23 mouse cellular contexts compared by ENCODE assay signal in genomic region chr17:56057381-56058120, GRCm38 (mm10). TPM values are rescaled to one million over a fixed set of nuclear protein-coding genes. Genes with fewer than 3 reads are reported as not detected.
DNase-seq lines count a peak whose midpoint lies in the region; ATAC-seq lines count a peak whose summit lies in the region.
"Had no signal": no experiment of that assay in that cellular context is flagged by ENCODE, and none has a peak within 500 bp of the region (broad histone marks: within the 10 kb centered on the region; RNA-seq: fewer than 3 reads in every experiment).

No protein-coding gene starts in this region.

- H3K4me3 ChIP-seq in hindbrain, embryonic 13.5 days: no peak overlapping the region
- no peak overlapping the region for H3K4me3 ChIP-seq in hindbrain, embryonic 11.5 days (ENCODE audit: low read depth, low read length)
- H3K4me3 ChIP-seq in neural tube, embryonic 15.5 days (replicated peaks): no peak overlapping the region
- H3K4me3 ChIP-seq in forebrain, embryonic 12.5 days (replicated peaks): no peak overlapping the region
- H3K4me3 ChIP-seq: embryonic facial prominence, embryonic 12.5 days; erythroblast, embryonic 14.5 days; liver, embryonic 13.5 days had no signal

- peak overlapping the region; percentile 55; the same call in 1 of the 2 replicates for H3K27ac ChIP-seq in hindbrain, embryonic 13.5 days
- no peak overlapping the region for H3K27ac ChIP-seq in hindbrain, embryonic 11.5 days (ENCODE audit: low read depth, low read length)
- H3K27ac ChIP-seq in neural tube, embryonic 15.5 days (replicated peaks): 0 out of 2 replicates have a peak overlapping the region, but pooled peaks have one; percentile 5
- no peak overlapping the region for H3K27ac ChIP-seq in forebrain, embryonic 12.5 days
- H3K27ac ChIP-seq: embryonic facial prominence, embryonic 12.5 days; liver, embryonic 13.5 days had no signal

- no peak overlapping the region for H3K4me2 ChIP-seq in hindbrain, embryonic 13.5 days
- H3K4me2 ChIP-seq in hindbrain, embryonic 11.5 days (replicated peaks; ENCODE audit: low read depth, low read length): no peak overlapping the region
- H3K4me2 ChIP-seq in neural tube, embryonic 15.5 days: no peak overlapping the region
- H3K4me2 ChIP-seq in forebrain, embryonic 12.5 days: no peak overlapping the region
- H3K4me2 ChIP-seq: embryonic facial prominence, embryonic 12.5 days; liver, embryonic 13.5 days; lung, embryonic 14.5 days had no signal

- no peak for ATAC-seq in hindbrain, embryonic 13.5 days (ENCODE audit: low FRiP score)
- ATAC-seq in hindbrain, embryonic 11.5 days (ENCODE audit: low FRiP score): no peak
- no peak for ATAC-seq in neural tube, embryonic 15.5 days (ENCODE audit: low FRiP score)
- no peak for ATAC-seq in forebrain, embryonic 12.5 days (ENCODE audit: low FRiP score)
- ATAC-seq: CD4-positive, CD25-positive, alpha-beta regulatory T cell, adult 4 months; forebrain, embryonic 14.5 days; hindbrain, embryonic 16.5 days; Patski had no signal

- WGBS in hindbrain, embryonic 13.5 days: 82% methylated on average over 11 of the region's 11 CpGs
- WGBS in hindbrain, embryonic 11.5 days: 93% methylated on average over 11 of the region's 11 CpGs
- WGBS in neural tube, embryonic 15.5 days: 86% methylated on average over 11 of the region's 11 CpGs
- WGBS in forebrain, embryonic 12.5 days: 86% methylated on average over 11 of the region's 11 CpGs

- H3K9me3 ChIP-seq in hindbrain, embryonic 13.5 days: no peaks in the 10 kb centered on the region
- H3K9me3 ChIP-seq in hindbrain, embryonic 11.5 days (ENCODE audit: control insufficient read depth, low read length): no peaks in the 10 kb centered on the region
- no peaks in the 10 kb centered on the region for H3K9me3 ChIP-seq in neural tube, embryonic 15.5 days (replicated peaks)
- no peaks in the 10 kb centered on the region for H3K9me3 ChIP-seq in forebrain, embryonic 12.5 days
- H3K9me3 ChIP-seq: embryonic facial prominence, embryonic 12.5 days; liver, embryonic 13.5 days had no signal

- peak; percentile 74 for DNase-seq in cerebellum, adult 11-12 months
- no peak for DNase-seq in cerebellum, postnatal 10 days
- DNase-seq in hindbrain, embryonic 11.5 days (ENCODE audit: low spot score): no peak
- no peak for DNase-seq in neural tube, embryonic 10.5 days (ENCODE audit: extremely low spot score, low spot score)
- DNase-seq in yolk sac, embryonic 10.5 days (ENCODE audit: low spot score): no peak
- DNase-seq: adrenal gland, postnatal 14 days; gastrocnemius, postnatal 25 days; kidney, adult 18-20 months; kidney, postnatal 36 days; liver, embryonic 13.5 days; lung, embryonic 14.5 days; lung, postnatal 4 days; retina, postnatal 1 day; thymus, postnatal 25 days had no signal

- H3K36me3 ChIP-seq in hindbrain, embryonic 13.5 days: peaks cover 45% of the 10 kb centered on the region
- peaks cover 2% of the 10 kb centered on the region; the same call in 1 of the 2 replicates for H3K36me3 ChIP-seq in hindbrain, embryonic 11.5 days (ENCODE audit: control insufficient read depth, insufficient read depth, low read length)
- peaks cover 11% of the 10 kb centered on the region; the same call in 1 of the 2 replicates for H3K36me3 ChIP-seq in neural tube, embryonic 15.5 days
- H3K36me3 ChIP-seq in forebrain, embryonic 12.5 days (replicated peaks): peaks cover 76% of the 10 kb centered on the region

- no peaks in the 10 kb centered on the region for H3K4me1 ChIP-seq in hindbrain, embryonic 13.5 days (replicated peaks)
- H3K4me1 ChIP-seq in hindbrain, embryonic 11.5 days (replicated peaks; ENCODE audit: control insufficient read depth, insufficient read depth, low read length): no peaks in the 10 kb centered on the region
- no peaks in the 10 kb centered on the region for H3K4me1 ChIP-seq in neural tube, embryonic 15.5 days
- H3K4me1 ChIP-seq in forebrain, embryonic 12.5 days: no peaks in the 10 kb centered on the region
- H3K4me1 ChIP-seq: embryonic facial prominence, embryonic 12.5 days had no signal

- H3K9ac ChIP-seq in hindbrain, embryonic 13.5 days: no peak overlapping the region
- H3K9ac ChIP-seq in hindbrain, embryonic 11.5 days (ENCODE audit: low read depth, low read length): no peak overlapping the region
- no peak overlapping the region for H3K9ac ChIP-seq in neural tube, embryonic 15.5 days (replicated peaks)
- no peak overlapping the region for H3K9ac ChIP-seq in forebrain, embryonic 12.5 days
- H3K9ac ChIP-seq: embryonic facial prominence, embryonic 12.5 days; liver, embryonic 13.5 days; lung, embryonic 14.5 days had no signal

- H3K27me3 ChIP-seq in hindbrain, embryonic 13.5 days: no peaks in the 10 kb centered on the region
- H3K27me3 ChIP-seq in hindbrain, embryonic 11.5 days (ENCODE audit: control insufficient read depth, insufficient read depth, low read length): no peaks in the 10 kb centered on the region
- no peaks in the 10 kb centered on the region for H3K27me3 ChIP-seq in neural tube, embryonic 15.5 days (replicated peaks)
- H3K27me3 ChIP-seq in forebrain, embryonic 12.5 days: no peaks in the 10 kb centered on the region
- H3K27me3 ChIP-seq: embryonic facial prominence, embryonic 12.5 days; liver, embryonic 13.5 days; Patski had no signal

RNA-seq across cellular contexts. Expression of gene Ubxn6, which starts 17.3 kb away (rescaled TPM):
- 77.2 and 86.0 TPM in 2 replicates for polyA plus RNA-seq in hindbrain, embryonic 13.5 days (2015; fragmentation: Nextera tagmentation; extraction: Ambion mirVana)
- 50.6 and 51.1 TPM in 2 replicates for polyA plus RNA-seq in hindbrain, embryonic 11.5 days (2014; fragmentation: Nextera tagmentation; extraction: Ambion mirVana)
- 65.3 and 79.4 TPM in 2 replicates for polyA plus RNA-seq in neural tube, embryonic 15.5 days (2015; fragmentation: Nextera tagmentation; extraction: Ambion mirVana)
- polyA plus RNA-seq in forebrain, embryonic 12.5 days (2016; fragmentation: Nextera tagmentation; extraction: Ambion mirVana): 49.7 and 50.8 TPM in 2 replicates

RNA-seq across cellular contexts. Expression of gene Chaf1a, which starts 17.3 kb away (rescaled TPM):
- polyA plus RNA-seq in hindbrain, embryonic 13.5 days (2015; fragmentation: Nextera tagmentation; extraction: Ambion mirVana): 6.1 and 6.9 TPM in 2 replicates
- 16.1 and 18.9 TPM in 2 replicates for polyA plus RNA-seq in hindbrain, embryonic 11.5 days (2014; fragmentation: Nextera tagmentation; extraction: Ambion mirVana)
- 4.0 and 10.1 TPM in 2 replicates for polyA plus RNA-seq in neural tube, embryonic 15.5 days (2015; fragmentation: Nextera tagmentation; extraction: Ambion mirVana)
- 39.1 and 43.4 TPM in 2 replicates for polyA plus RNA-seq in forebrain, embryonic 12.5 days (2016; fragmentation: Nextera tagmentation; extraction: Ambion mirVana)

RNA-seq across cellular contexts. Expression of gene Sh3gl1, which starts 21.1 kb away (rescaled TPM):
- polyA plus RNA-seq in hindbrain, embryonic 13.5 days (2015; fragmentation: Nextera tagmentation; extraction: Ambion mirVana): 116 and 118 TPM in 2 replicates
- polyA plus RNA-seq in hindbrain, embryonic 11.5 days (2014; fragmentation: Nextera tagmentation; extraction: Ambion mirVana): 112 and 114 TPM in 2 replicates
- 105 and 114 TPM in 2 replicates for polyA plus RNA-seq in neural tube, embryonic 15.5 days (2015; fragmentation: Nextera tagmentation; extraction: Ambion mirVana)
- 130 and 135 TPM in 2 replicates for polyA plus RNA-seq in forebrain, embryonic 12.5 days (2016; fragmentation: Nextera tagmentation; extraction: Ambion mirVana)

RNA-seq across cellular contexts. Expression of gene Hdgfl2, which starts 21.9 kb away (rescaled TPM):
- polyA plus RNA-seq in hindbrain, embryonic 13.5 days (2015; fragmentation: Nextera tagmentation; extraction: Ambion mirVana): 150 and 154 TPM in 2 replicates
- 100 and 113 TPM in 2 replicates for polyA plus RNA-seq in hindbrain, embryonic 11.5 days (2014; fragmentation: Nextera tagmentation; extraction: Ambion mirVana)
- 124 and 134 TPM in 2 replicates for polyA plus RNA-seq in neural tube, embryonic 15.5 days (2015; fragmentation: Nextera tagmentation; extraction: Ambion mirVana)
- 183 and 188 TPM in 2 replicates for polyA plus RNA-seq in forebrain, embryonic 12.5 days (2016; fragmentation: Nextera tagmentation; extraction: Ambion mirVana)

RNA-seq across cellular contexts. Expression of gene Mpnd, which starts 52.0 kb away (rescaled TPM):
- 159 and 163 TPM in 2 replicates for polyA plus RNA-seq in hindbrain, embryonic 13.5 days (2015; fragmentation: Nextera tagmentation; extraction: Ambion mirVana)
- 141 and 163 TPM in 2 replicates for polyA plus RNA-seq in hindbrain, embryonic 11.5 days (2014; fragmentation: Nextera tagmentation; extraction: Ambion mirVana)
- 121 and 130 TPM in 2 replicates for polyA plus RNA-seq in neural tube, embryonic 15.5 days (2015; fragmentation: Nextera tagmentation; extraction: Ambion mirVana)
- polyA plus RNA-seq in forebrain, embryonic 12.5 days (2016; fragmentation: Nextera tagmentation; extraction: Ambion mirVana): 184 and 186 TPM in 2 replicates

Comparison
In these comparisons a context has a peak if more than half of its experiments do, and no peak if none do; other contexts are left out.
1. H3K27ac ChIP-seq: peak in hindbrain, embryonic 13.5 days (single experiment) and neural tube, embryonic 15.5 days (single experiment); none in hindbrain, embryonic 11.5 days (single experiment) and forebrain, embryonic 12.5 days (single experiment).